ENCODE assay signal across 8 mouse cellular contexts in genomic region chr12:72086166-72086825, GRCm38 (mm10). TPM values are rescaled to one million over a fixed set of nuclear protein-coding genes. Genes with fewer than 3 reads are reported as not detected.
DNase-seq lines count a peak whose midpoint lies in the region; ATAC-seq and TF ChIP-seq lines count a peak whose summit lies in the region.

No protein-coding gene starts in this region.

- H3K4me3 ChIP-seq in kidney, embryonic 15.5 days (replicated peaks) = peak overlapping the region; percentile 82
- peak overlapping the region; percentile 66 for H3K4me3 ChIP-seq in bone marrow macrophage, adult 2 months (ENCODE audit: insufficient read depth, low read length)
- H3K4me3 ChIP-seq in forebrain, embryonic 15.5 days = peak overlapping the region; percentile 92
- peak overlapping the region; percentile 74 for H3K4me3 ChIP-seq in liver, embryonic 12.5 days

- peak overlapping the region; percentile 98 for H3K27ac ChIP-seq in kidney, embryonic 15.5 days
- H3K27ac ChIP-seq in bone marrow macrophage, adult 2 months (ENCODE audit: insufficient read depth, low read depth, low read length) = peak overlapping the region; percentile 94
- H3K27ac ChIP-seq in forebrain, embryonic 15.5 days (replicated peaks) = peak overlapping the region; percentile 98
- peak overlapping the region; percentile 77 for H3K27ac ChIP-seq in liver, embryonic 12.5 days

- no peaks in the 10 kb centered on the region for H3K9me3 ChIP-seq in kidney, embryonic 15.5 days (replicated peaks)
- H3K9me3 ChIP-seq in forebrain, embryonic 15.5 days = no peaks in the 10 kb centered on the region
- no peaks in the 10 kb centered on the region for H3K9me3 ChIP-seq in liver, embryonic 12.5 days (replicated peaks)

- ATAC-seq in kidney, embryonic 15.5 days (replicated peaks; ENCODE audit: low FRiP score) = no peak
- ATAC-seq in forebrain, embryonic 15.5 days (replicated peaks) = no peak; the same call in 1 of the 2 replicates
- no peak; the same call in 1 of the 2 replicates for ATAC-seq in liver, embryonic 12.5 days

- H3K4me2 ChIP-seq in kidney, embryonic 15.5 days = peak overlapping the region; percentile 95
- H3K4me2 ChIP-seq in forebrain, embryonic 15.5 days (replicated peaks) = peak overlapping the region; percentile 86
- H3K4me2 ChIP-seq in liver, embryonic 12.5 days = peak overlapping the region; percentile 95

- TF ChIP-seq CTCF in bone marrow macrophage, adult 2 months (IDR thresholded peaks at IDR 0.05; ENCODE audit: low read depth, low read length) = no peak

- H3K9ac ChIP-seq in kidney, embryonic 15.5 days = peak overlapping the region; percentile 77
- H3K9ac ChIP-seq in forebrain, embryonic 15.5 days (replicated peaks) = peak overlapping the region; percentile 96
- peak overlapping the region; percentile 74 for H3K9ac ChIP-seq in liver, embryonic 12.5 days

- no peaks in the 10 kb centered on the region for H3K27me3 ChIP-seq in kidney, embryonic 15.5 days
- H3K27me3 ChIP-seq in forebrain, embryonic 15.5 days = no peaks in the 10 kb centered on the region
- H3K27me3 ChIP-seq in liver, embryonic 12.5 days (replicated peaks) = peaks cover 31% of the 10 kb centered on the region

- TF ChIP-seq POLR2A in bone marrow macrophage, adult 2 months (IDR thresholded peaks at IDR 0.05; ENCODE audit: borderline replicate concordance, low read depth, low read length) = no peak

- peaks cover 34% of the 10 kb centered on the region for H3K4me1 ChIP-seq in kidney, embryonic 15.5 days
- H3K4me1 ChIP-seq in bone marrow macrophage, adult 2 months (ENCODE audit: control insufficient read depth, insufficient read depth, low read length) = peaks cover 16% of the 10 kb centered on the region
- H3K4me1 ChIP-seq in forebrain, embryonic 15.5 days = peaks cover 43% of the 10 kb centered on the region
- H3K4me1 ChIP-seq in liver, embryonic 12.5 days = peaks cover 39% of the 10 kb centered on the region

- 1% methylated on average over 18 of the region's 18 CpGs for WGBS in kidney, embryonic 15.5 days
- WGBS in forebrain, embryonic 15.5 days = under 1% methylated on average over 18 of the region's 18 CpGs
- 3% methylated on average over 18 of the region's 18 CpGs for WGBS in liver, embryonic 12.5 days (ENCODE audit: insufficient replicate concordance)

- H3K36me3 ChIP-seq in kidney, embryonic 15.5 days = peaks cover 14% of the 10 kb centered on the region
- H3K36me3 ChIP-seq in forebrain, embryonic 15.5 days = no peaks in the 10 kb centered on the region; the same call in 1 of the 2 replicates
- peaks cover 9% of the 10 kb centered on the region; the same call in 1 of the 2 replicates for H3K36me3 ChIP-seq in liver, embryonic 12.5 days

- no peak for DNase-seq in kidney, postnatal 25 days
- no peak for DNase-seq in c-Kit-positive CD71-positive TER-119-positive erythroid progenitor cells, embryonic 14.5 days (ENCODE audit: low spot score)
- no peak for DNase-seq in gastrocnemius, adult 18-20 months (ENCODE audit: low spot score)
- no peak for DNase-seq in right cerebral cortex, postnatal 14 days

RNA-seq across cellular contexts. Expression of gene Jkamp, which starts 0.9 kb away (rescaled TPM):
- polyA plus RNA-seq in kidney, embryonic 15.5 days (2015; fragmentation: Nextera tagmentation; extraction: Ambion mirVana) = 83.0 and 86.2 TPM in 2 replicates
- polyA plus RNA-seq in bone marrow macrophage, adult 2 months (2012; ENCODE audit: insufficient read depth, insufficient read length, missing spikeins) = 29.7 and 31.8 TPM in 2 replicates
- polyA plus RNA-seq in forebrain, embryonic 15.5 days (2015; fragmentation: Nextera tagmentation; extraction: Ambion mirVana) = 123 and 130 TPM in 2 replicates
- 22.1 and 22.9 TPM in 2 replicates for polyA plus RNA-seq in liver, embryonic 12.5 days (2016; fragmentation: Nextera tagmentation; extraction: Ambion mirVana)
- total RNA-seq in gastrocnemius, adult 18-20 months (2021) = 10 to 100 TPM; 10.4 to 13.7 TPM

RNA-seq across cellular contexts. Expression of gene L3hypdh, which starts 1.1 kb away (rescaled TPM):
- polyA plus RNA-seq in kidney, embryonic 15.5 days (2015; fragmentation: Nextera tagmentation; extraction: Ambion mirVana) = 22.4 and 23.7 TPM in 2 replicates
- 1.7 and 1.9 TPM in 2 replicates for polyA plus RNA-seq in bone marrow macrophage, adult 2 months (2012; ENCODE audit: insufficient read depth, insufficient read length, missing spikeins)
- 7.4 and 8.2 TPM in 2 replicates for polyA plus RNA-seq in forebrain, embryonic 15.5 days (2015; fragmentation: Nextera tagmentation; extraction: Ambion mirVana)
- polyA plus RNA-seq in liver, embryonic 12.5 days (2016; fragmentation: Nextera tagmentation; extraction: Ambion mirVana) = 5.2 and 5.3 TPM in 2 replicates
- total RNA-seq in gastrocnemius, adult 18-20 months (2021) = under 1 TPM; 0.76 to 0.80 TPM

RNA-seq across cellular contexts. Expression of gene Gpr135, which starts 15.4 kb away (rescaled TPM):
- 0.57 and 0.85 TPM in 2 replicates for polyA plus RNA-seq in kidney, embryonic 15.5 days (2015; fragmentation: Nextera tagmentation; extraction: Ambion mirVana)
- not detected in 2 replicates for polyA plus RNA-seq in bone marrow macrophage, adult 2 months (2012; ENCODE audit: insufficient read depth, insufficient read length, missing spikeins)
- polyA plus RNA-seq in forebrain, embryonic 15.5 days (2015; fragmentation: Nextera tagmentation; extraction: Ambion mirVana) = 4.0 and 4.2 TPM in 2 replicates
- polyA plus RNA-seq in liver, embryonic 12.5 days (2016; fragmentation: Nextera tagmentation; extraction: Ambion mirVana) = 0.18 and 0.25 TPM in 2 replicates
- under 1 TPM in 1 of 2 experiments, not detected in 1; 0.17 TPM for total RNA-seq in gastrocnemius, adult 18-20 months (2021)
